Mouse (Mus musculus): ENCODE data around the gene Prr15l. TPM values are rescaled to one million over a fixed set of nuclear protein-coding genes. Genes with fewer than 3 reads are reported as not detected.

The Prr15l gene
- polyA plus RNA-seq, 1 experiment from 2014 or later, result 126 TPM

DNA sequence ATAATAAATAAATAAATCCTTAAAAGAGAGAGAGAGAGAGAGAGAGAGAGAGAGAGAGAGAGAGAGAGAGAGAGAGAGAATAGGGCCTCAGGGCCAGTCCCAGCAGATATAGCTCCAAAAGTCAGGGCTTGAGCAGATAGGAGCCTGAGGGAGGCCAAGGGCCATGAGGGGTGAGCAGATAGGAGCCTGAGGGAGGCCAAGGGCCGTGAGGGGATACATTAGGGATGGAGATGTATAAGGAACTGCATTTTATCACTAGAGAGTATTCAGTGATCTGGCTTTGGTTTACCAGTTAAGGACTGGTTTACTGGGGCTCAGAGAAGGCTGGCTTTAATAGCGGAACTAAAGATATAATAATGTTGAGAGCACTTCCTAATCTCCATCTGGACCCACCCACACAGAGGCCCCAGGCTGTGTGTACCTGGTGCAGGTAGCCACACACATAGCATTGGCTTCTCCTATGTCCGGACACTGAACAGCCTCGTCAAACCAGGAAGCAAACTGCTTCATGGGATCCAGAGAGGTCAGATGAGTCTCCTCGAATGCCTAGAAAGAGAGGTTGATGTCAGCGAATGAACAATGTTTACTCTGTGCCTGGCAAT lies 14.2 kb downstream of the Prr15l start:
- Histone ChIP-seq H3K27me3 (replicated peaks; ENCODE audit: insufficient read depth, low read length) (no peaks in the 10 kb centered on the region), H3K4me1 (ENCODE audit: insufficient read depth, low read depth, low read length) (peaks cover 6% of the 10 kb centered on the region; the same call in 1 of the 2 replicates), H3K9me3 (ENCODE audit: low read length) (no peaks in the 10 kb centered on the region), H3K9ac (replicated peaks; ENCODE audit: low read depth) (no peak overlapping the region), H3K27ac (ENCODE audit: low read length) (no peak overlapping the region), H3K36me3 (ENCODE audit: insufficient read depth, low read length) (no peaks in the 10 kb centered on the region), H3K4me3 (ENCODE audit: low read depth, low read length) (no peak overlapping the region), H3K4me2 (replicated peaks; ENCODE audit: low read depth, low read length) (no peak overlapping the region)
- TF ChIP-seq CTCF (IDR thresholded peaks at IDR 0.05), result no peak
- TF ChIP-seq EP300 (IDR thresholded peaks at IDR 0.05), result no peak
- WGBS, result 63% methylated on average over 6 of the region's 6 CpGs
- ATAC-seq, result no peak
- DNase-seq (ENCODE audit: low spot score), result no peak

GRCm38 (mm10) chr11:96943746-96944304 lies 15.9 kb downstream of the Prr15l start, which contains the start of gene Pnpo:
TSS of gene Pnpo (minus strand) at chr11:96943986.
- DNase-seq (ENCODE audit: low spot score), result peak; percentile 98
- Histone ChIP-seq H3K4me3 (ENCODE audit: low read depth, low read length) (peak within 1 kb of the TSS; percentile 51), H3K4me2 (replicated peaks; ENCODE audit: low read depth, low read length) (peak within 1 kb of the TSS; percentile 83), H3K27ac (ENCODE audit: low read length) (peak within 1 kb of the TSS; percentile 73), H3K27me3 (replicated peaks; ENCODE audit: insufficient read depth, low read length) (no peaks in the 10 kb centered on the region), H3K9ac (replicated peaks; ENCODE audit: low read depth) (peak within 1 kb of the TSS; percentile 32), H3K36me3 (ENCODE audit: insufficient read depth, low read length) (no peaks in the 10 kb centered on the region), H3K9me3 (ENCODE audit: low read length) (no peaks in the 10 kb centered on the region), H3K4me1 (ENCODE audit: insufficient read depth, low read depth, low read length) (peaks cover 6% of the 10 kb centered on the region; the same call in 1 of the 2 replicates)
- TF ChIP-seq EP300 (IDR thresholded peaks at IDR 0.05) (no peak), CTCF (IDR thresholded peaks at IDR 0.05) (no peak)
- ATAC-seq, result peak; percentile 98
- WGBS, result 3% methylated on average over 29 of the region's 29 CpGs

DNA sequence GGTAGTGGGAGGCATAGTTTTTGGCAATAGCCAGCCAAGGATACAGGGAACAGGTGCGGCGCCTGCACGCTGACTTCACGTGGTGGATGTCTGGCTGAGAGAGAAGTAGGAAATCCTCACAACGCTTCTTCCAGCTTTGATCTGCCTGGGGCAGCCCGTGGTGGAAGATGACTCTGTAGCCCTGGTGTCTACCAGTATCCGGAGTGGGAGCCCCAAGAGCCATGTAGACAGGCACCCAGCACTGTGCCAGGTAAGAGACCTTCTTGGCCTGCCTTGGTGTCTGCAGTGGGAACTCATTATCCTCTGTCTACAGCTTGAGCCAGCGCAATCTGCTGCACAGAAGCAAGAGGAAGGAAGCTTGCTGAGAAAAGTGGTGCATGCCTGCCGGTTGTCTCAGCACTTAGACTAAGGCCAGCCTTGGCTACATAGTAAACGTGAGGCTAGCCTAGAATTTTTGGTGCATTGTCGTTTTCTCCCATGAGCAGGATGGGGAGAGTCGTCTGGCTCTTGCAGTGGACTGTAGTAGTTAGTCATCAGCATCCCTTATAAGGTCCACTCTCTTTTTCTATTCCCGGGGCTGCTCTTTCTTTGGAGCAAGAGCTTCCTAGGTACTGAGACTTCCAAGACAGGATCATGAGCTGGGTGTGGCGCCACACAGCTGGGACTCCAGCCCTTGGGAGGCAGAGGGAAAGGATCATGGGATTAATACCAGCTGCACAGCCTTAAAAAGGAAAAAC lies 17.1 kb downstream of the Prr15l start:
- H3K4me3 ChIP-seq (ENCODE audit: low read depth, low read length), result no peak overlapping the region
- DNase-seq (ENCODE audit: low spot score) (no peak), ATAC-seq (no peak)
- H3K4me2 ChIP-seq (replicated peaks; ENCODE audit: low read depth, low read length), result 0 out of 2 replicates have a peak overlapping the region, but pooled peaks have one; percentile 83
- H3K9ac ChIP-seq (replicated peaks; ENCODE audit: low read depth), result no peak overlapping the region
- no peaks in the 10 kb centered on the region for H3K27me3 ChIP-seq (replicated peaks; ENCODE audit: insufficient read depth, low read length)
- no peaks in the 10 kb centered on the region for H3K36me3 ChIP-seq (ENCODE audit: insufficient read depth, low read length)
- WGBS, result 67% methylated on average over 14 of the region's 14 CpGs
- peaks cover 6% of the 10 kb centered on the region; the same call in 1 of the 2 replicates for H3K4me1 ChIP-seq (ENCODE audit: insufficient read depth, low read depth, low read length)
- TF ChIP-seq EP300 (IDR thresholded peaks at IDR 0.05) (no peak), CTCF (IDR thresholded peaks at IDR 0.05) (no peak)
- no peaks in the 10 kb centered on the region for H3K9me3 ChIP-seq (ENCODE audit: low read length)
- no peak overlapping the region for H3K27ac ChIP-seq (ENCODE audit: low read length)

DNA sequence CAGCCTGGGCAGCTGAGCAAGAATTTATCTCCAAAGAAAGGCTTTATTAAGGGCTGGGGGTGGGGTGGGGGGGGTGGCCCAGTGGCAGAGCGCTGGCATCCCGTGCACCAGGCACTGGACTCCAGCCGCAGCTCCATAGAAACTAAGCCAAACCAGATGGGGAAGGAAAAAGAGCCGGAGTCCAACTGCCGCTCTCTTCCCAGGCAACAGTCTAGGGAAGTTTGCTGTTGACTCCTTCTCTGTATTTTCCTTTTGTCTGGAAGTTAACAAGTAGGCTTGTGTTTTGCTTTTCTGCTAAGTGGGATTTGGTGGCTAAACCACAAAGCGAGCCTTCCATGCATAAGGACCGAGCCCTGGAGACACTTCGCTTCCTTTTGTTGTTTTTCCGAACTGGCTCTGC lies 18.6 kb downstream of the Prr15l start:
- DNase-seq (ENCODE audit: low spot score), result no peak
- no peak for TF ChIP-seq CTCF (IDR thresholded peaks at IDR 0.05)
- TF ChIP-seq EP300 (IDR thresholded peaks at IDR 0.05), result no peak
- no peak overlapping the region for H3K4me3 ChIP-seq (ENCODE audit: low read depth, low read length)
- no peak for ATAC-seq
- peaks cover 6% of the 10 kb centered on the region; the same call in 1 of the 2 replicates for H3K4me1 ChIP-seq (ENCODE audit: insufficient read depth, low read depth, low read length)
- no peak overlapping the region for H3K9ac ChIP-seq (replicated peaks; ENCODE audit: low read depth)
- no peaks in the 10 kb centered on the region for H3K36me3 ChIP-seq (ENCODE audit: insufficient read depth, low read length)
- H3K27me3 ChIP-seq (replicated peaks; ENCODE audit: insufficient read depth, low read length), result no peaks in the 10 kb centered on the region
- H3K27ac ChIP-seq (ENCODE audit: low read length), result no peak overlapping the region
- 82% methylated on average over 9 of the region's 9 CpGs for WGBS
- H3K9me3 ChIP-seq (ENCODE audit: low read length), result no peaks in the 10 kb centered on the region
- no peak overlapping the region for H3K4me2 ChIP-seq (replicated peaks; ENCODE audit: low read depth, low read length)

DNA sequence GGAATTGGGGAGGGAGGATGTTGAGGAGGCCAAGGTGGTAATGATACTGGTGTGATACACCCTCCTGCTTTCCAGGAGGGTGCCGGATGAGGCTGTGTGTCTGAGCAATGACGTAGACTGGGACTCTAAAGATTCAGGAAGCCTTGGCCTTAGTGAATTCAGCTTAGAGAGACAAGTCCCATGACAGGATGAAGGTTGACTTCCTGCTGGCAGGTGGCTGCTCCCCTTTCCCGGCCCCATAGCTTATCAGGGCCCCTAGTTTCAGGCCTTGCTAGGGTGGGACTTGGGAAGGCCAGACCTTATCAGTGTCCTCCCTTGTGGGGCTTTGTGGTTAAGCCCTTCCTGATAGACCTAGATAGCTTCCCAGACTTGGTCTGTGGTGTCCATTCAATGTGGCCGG lies 19.9 kb downstream of the Prr15l start:
- no peaks in the 10 kb centered on the region for H3K9me3 ChIP-seq (ENCODE audit: low read length)
- no peaks in the 10 kb centered on the region for H3K27me3 ChIP-seq (replicated peaks; ENCODE audit: insufficient read depth, low read length)
- H3K4me3 ChIP-seq (ENCODE audit: low read depth, low read length), result no peak overlapping the region
- TF ChIP-seq CTCF (IDR thresholded peaks at IDR 0.05) (no peak), EP300 (IDR thresholded peaks at IDR 0.05) (no peak)
- WGBS, result 70% methylated on average over 4 of the region's 4 CpGs
- no peak overlapping the region for H3K27ac ChIP-seq (ENCODE audit: low read length)
- no peak overlapping the region for H3K9ac ChIP-seq (replicated peaks; ENCODE audit: low read depth)
- ATAC-seq (no peak), DNase-seq (ENCODE audit: low spot score) (no peak)
- 0 out of 2 replicates have a peak, but pooled peaks cover 6% of the 10 kb centered on the region for H3K36me3 ChIP-seq (ENCODE audit: insufficient read depth, low read length)
- H3K4me1 ChIP-seq (ENCODE audit: insufficient read depth, low read depth, low read length), result peaks cover 6% of the 10 kb centered on the region; the same call in 1 of the 2 replicates
- H3K4me2 ChIP-seq (replicated peaks; ENCODE audit: low read depth, low read length), result no peak overlapping the region

DNA sequence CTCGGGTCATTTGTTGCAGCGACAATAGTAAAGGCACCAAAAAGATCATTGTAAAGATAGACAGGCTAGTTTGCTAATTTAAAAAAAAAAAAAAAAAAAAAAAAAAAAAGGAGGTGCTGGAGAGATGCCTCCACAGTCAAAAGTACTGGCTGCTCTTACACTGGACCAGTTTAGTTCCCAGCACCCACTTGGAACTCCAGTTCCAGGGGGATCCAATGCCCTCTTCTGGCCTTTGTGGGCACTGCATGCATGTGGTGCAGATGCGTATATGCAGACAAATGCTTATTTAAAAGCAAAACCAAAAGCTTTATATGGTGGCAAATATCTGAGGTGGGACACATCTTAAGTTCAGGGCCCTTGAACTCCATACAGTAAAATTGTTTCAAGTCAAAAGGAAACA lies 22.9 kb downstream of the Prr15l start:
- 98% methylated on average over 3 of the region's 3 CpGs for WGBS
- Histone ChIP-seq H3K36me3 (ENCODE audit: insufficient read depth, low read length) (peaks cover 26% of the 10 kb centered on the region; the same call in 1 of the 2 replicates), H3K9me3 (ENCODE audit: low read length) (no peaks in the 10 kb centered on the region), H3K4me3 (ENCODE audit: low read depth, low read length) (no peak overlapping the region), H3K4me2 (replicated peaks; ENCODE audit: low read depth, low read length) (no peak overlapping the region), H3K27me3 (replicated peaks; ENCODE audit: insufficient read depth, low read length) (no peaks in the 10 kb centered on the region), H3K27ac (ENCODE audit: low read length) (no peak overlapping the region), H3K4me1 (ENCODE audit: insufficient read depth, low read depth, low read length) (no peaks in the 10 kb centered on the region), H3K9ac (replicated peaks; ENCODE audit: low read depth) (no peak overlapping the region)
- no peak for DNase-seq (ENCODE audit: low spot score)
- TF ChIP-seq CTCF (IDR thresholded peaks at IDR 0.05), result peak; percentile 48
- no peak for TF ChIP-seq EP300 (IDR thresholded peaks at IDR 0.05)
- ATAC-seq, result no peak
